11 mouse cellular contexts compared by ENCODE assay signal in the genomic region with DNA sequence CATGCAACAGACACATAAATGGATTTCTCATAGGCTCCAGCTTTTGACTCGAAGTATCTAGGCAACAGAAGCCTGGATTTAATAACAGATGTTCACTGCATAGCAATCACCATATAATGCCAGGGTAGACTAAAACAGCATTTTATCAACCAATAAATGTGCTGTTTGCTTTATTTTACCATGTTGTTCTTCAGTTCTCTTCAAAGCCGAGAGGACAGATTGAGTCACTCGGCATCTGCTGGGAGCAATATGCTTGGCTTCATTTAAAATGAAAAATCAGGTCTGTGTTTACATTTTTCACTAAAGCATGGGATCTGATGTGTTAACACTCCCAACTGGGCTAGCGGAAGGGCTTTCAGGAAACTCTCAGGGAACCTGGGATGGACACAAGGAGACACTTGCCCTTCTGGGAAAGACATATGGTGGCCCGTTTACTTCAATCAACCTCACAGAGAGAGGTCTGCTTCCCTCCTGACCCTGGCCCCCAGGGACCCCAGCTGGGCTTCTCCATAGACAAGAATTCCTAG.
DNase-seq lines count a peak whose midpoint lies in the region; ATAC-seq lines count a peak whose summit lies in the region.
"Had no signal": no experiment of that assay in that cellular context is flagged by ENCODE, and none has a peak within 500 bp of the region (broad histone marks: within the 10 kb centered on the region; RNA-seq: fewer than 3 reads in every experiment).

No protein-coding gene starts in this region.

- no peak for DNase-seq in cerebellum, postnatal 4 days (ENCODE audit: low spot score in 2 of 2)
- peak; percentile 34 to 35 for DNase-seq in right cerebral cortex, adult 2 months (ENCODE audit: low spot score in 2 of 2)
- DNase-seq in right cerebral cortex, postnatal 36 days (ENCODE audit: low spot score in 2 of 2) = no peak
- DNase-seq in layer of hippocampus, adult 8-10 months (ENCODE audit: low spot score in 2 of 2) = peak; percentile 70 to 74
- DNase-seq in urinary bladder, postnatal 25 days (ENCODE audit: low spot score) = no peak
- DNase-seq in ovary, postnatal 10 days (ENCODE audit: low spot score) = no peak
- DNase-seq in urinary bladder, postnatal 36 days (ENCODE audit: low spot score in 2 of 2) = no peak
- DNase-seq: gastrocnemius, postnatal 10 days; lung, postnatal 36 days had no signal

- ATAC-seq in cerebellum, adult (ENCODE audit: insufficient number of reproducible peaks, low FRiP score, low TSS enrichment) = peak; percentile 83
- ATAC-seq: intestine, embryonic 16.5 days had no signal

Comparison
In these comparisons a context has a peak if more than half of its experiments do, and no peak if none do; other contexts are left out.
1. DNase-seq: peak in right cerebral cortex, adult 2 months (2 of 2) and layer of hippocampus, adult 8-10 months (2 of 2); none in cerebellum, postnatal 4 days (0 of 2), right cerebral cortex, postnatal 36 days (0 of 2), urinary bladder, postnatal 25 days (single experiment), ovary, postnatal 10 days (single experiment) and urinary bladder, postnatal 36 days (0 of 2).